ENCODE assay signal across 25 mouse cellular contexts in genomic region chr2:143149189-143149588, GRCm38 (mm10).
DNase-seq lines count a peak whose midpoint lies in the region; ATAC-seq and TF ChIP-seq lines count a peak whose summit lies in the region.
"Had no signal": no experiment of that assay in that cellular context is flagged by ENCODE, and none has a peak within 500 bp of the region (broad histone marks: within the 10 kb centered on the region; RNA-seq: fewer than 3 reads in every experiment).

No protein-coding gene starts in this region.

- no peaks in the 10 kb centered on the region for H3K9me3 ChIP-seq in hindbrain, embryonic 14.5 days (ENCODE audit: control insufficient read depth, low read length)
- no peaks in the 10 kb centered on the region for H3K9me3 ChIP-seq in hindbrain, embryonic 10.5 days
- no peaks in the 10 kb centered on the region for H3K9me3 ChIP-seq in midbrain, postnatal 0 days (ENCODE audit: low read length)
- no peaks in the 10 kb centered on the region for H3K9me3 ChIP-seq in midbrain, embryonic 10.5 days (replicated peaks)
- H3K9me3 ChIP-seq: embryonic facial prominence, embryonic 13.5 days; forebrain, embryonic 10.5 days; hindbrain, embryonic 15.5 days; neural tube, embryonic 12.5 days had no signal

- no peaks in the 10 kb centered on the region for H3K4me1 ChIP-seq in hindbrain, embryonic 14.5 days (replicated peaks; ENCODE audit: control insufficient read depth, insufficient read depth, low read length)
- no peaks in the 10 kb centered on the region for H3K4me1 ChIP-seq in hindbrain, embryonic 10.5 days (replicated peaks)
- H3K4me1 ChIP-seq in midbrain, postnatal 0 days (ENCODE audit: insufficient read depth, low read length): no peaks in the 10 kb centered on the region
- H3K4me1 ChIP-seq in midbrain, embryonic 10.5 days: no peaks in the 10 kb centered on the region
- H3K4me1 ChIP-seq: embryonic facial prominence, embryonic 13.5 days; forebrain, embryonic 10.5 days; hindbrain, embryonic 15.5 days; neural tube, embryonic 12.5 days had no signal

- H3K36me3 ChIP-seq in hindbrain, embryonic 14.5 days (replicated peaks; ENCODE audit: control insufficient read depth, insufficient read depth): no peaks in the 10 kb centered on the region
- no peaks in the 10 kb centered on the region for H3K36me3 ChIP-seq in hindbrain, embryonic 10.5 days
- H3K36me3 ChIP-seq in midbrain, postnatal 0 days (ENCODE audit: insufficient read depth, low read length): no peaks in the 10 kb centered on the region
- no peaks in the 10 kb centered on the region for H3K36me3 ChIP-seq in midbrain, embryonic 10.5 days
- H3K36me3 ChIP-seq: embryonic facial prominence, embryonic 13.5 days; forebrain, embryonic 10.5 days; G1E; hindbrain, embryonic 15.5 days; neural tube, embryonic 12.5 days had no signal

- no peak overlapping the region for H3K4me2 ChIP-seq in hindbrain, embryonic 14.5 days (replicated peaks)
- no peak overlapping the region for H3K4me2 ChIP-seq in midbrain, postnatal 0 days (ENCODE audit: low read depth, low read length, poor library complexity, severe bottlenecking)
- H3K4me2 ChIP-seq: embryonic facial prominence, embryonic 13.5 days; heart, embryonic 11.5 days; hindbrain, embryonic 15.5 days; neural tube, embryonic 12.5 days had no signal

- H3K4me3 ChIP-seq in hindbrain, embryonic 14.5 days (replicated peaks; ENCODE audit: low read length): no peak overlapping the region
- H3K4me3 ChIP-seq in hindbrain, embryonic 10.5 days: no peak overlapping the region
- no peak overlapping the region for H3K4me3 ChIP-seq in midbrain, postnatal 0 days (ENCODE audit: low read depth, low read length)
- H3K4me3 ChIP-seq in midbrain, embryonic 10.5 days: no peak overlapping the region
- H3K4me3 ChIP-seq: embryonic facial prominence, embryonic 13.5 days; forebrain, embryonic 10.5 days; hindbrain, embryonic 15.5 days; myocyte; neural tube, embryonic 12.5 days had no signal

- no peak for TF ChIP-seq POLR2A in brain, embryonic 14.5 days (IDR thresholded peaks at IDR 0.05; ENCODE audit: borderline replicate concordance, extremely low read depth, insufficient read depth, insufficient read length, poor library complexity, severe bottlenecking)

- ATAC-seq in hindbrain, embryonic 14.5 days (ENCODE audit: low FRiP score): no peak
- ATAC-seq in midbrain, postnatal 0 days (ENCODE audit: low FRiP score): no peak
- ATAC-seq: midbrain, embryonic 16.5 days had no signal

- WGBS in hindbrain, embryonic 14.5 days: 71% methylated on average over 3 of the region's 3 CpGs
- WGBS in hindbrain, embryonic 10.5 days: 76% methylated on average over 3 of the region's 3 CpGs
- 54% methylated on average over 3 of the region's 3 CpGs for WGBS in midbrain, postnatal 0 days
- 69% methylated on average over 3 of the region's 3 CpGs for WGBS in midbrain, embryonic 10.5 days

- peak; percentile 76 for TF ChIP-seq CTCF in midbrain, postnatal 0 days (IDR thresholded peaks at IDR 0.05)
- no peak for TF ChIP-seq CTCF in brain, embryonic 14.5 days (IDR thresholded peaks at IDR 0.05; ENCODE audit: borderline replicate concordance, extremely low read depth, insufficient read depth, insufficient read length)

- peak; percentile 38 for DNase-seq in hindbrain, embryonic 14.5 days (ENCODE audit: low spot score)
- no peak for DNase-seq in hindbrain, embryonic 10.5 days (ENCODE audit: low spot score)
- peak; percentile 57 for DNase-seq in midbrain, postnatal 0 days (ENCODE audit: low spot score)
- no peak for DNase-seq in midbrain, embryonic 10.5 days (ENCODE audit: low spot score)
- peak; percentile 32 for DNase-seq in brain, embryonic 14.5 days (ENCODE audit: low read depth)
- DNase-seq in gastrocnemius, adult 18-20 months (ENCODE audit: low spot score): no peak
- DNase-seq: adrenal gland, postnatal 10 days; gastrocnemius, postnatal 25 days; heart, adult 11 months; heart, postnatal 36 days; kidney, adult 2 months; kidney, postnatal 36 days; liver; lung, adult 2 months; lung, postnatal 10 days had no signal

- H3K27ac ChIP-seq in hindbrain, embryonic 14.5 days: no peak overlapping the region
- no peak overlapping the region for H3K27ac ChIP-seq in hindbrain, embryonic 10.5 days
- no peak overlapping the region for H3K27ac ChIP-seq in midbrain, postnatal 0 days (ENCODE audit: low read depth, low read length)
- H3K27ac ChIP-seq in midbrain, embryonic 10.5 days (replicated peaks): no peak overlapping the region
- H3K27ac ChIP-seq: embryonic facial prominence, embryonic 13.5 days; forebrain, embryonic 10.5 days; hindbrain, embryonic 15.5 days; liver, embryonic 14.5 days; macrophage; neural tube, embryonic 12.5 days had no signal

- no peak overlapping the region for H3K9ac ChIP-seq in hindbrain, embryonic 14.5 days
- H3K9ac ChIP-seq in midbrain, postnatal 0 days (replicated peaks; ENCODE audit: low read length, poor library complexity, severe bottlenecking): no peak overlapping the region
- H3K9ac ChIP-seq: embryonic facial prominence, embryonic 13.5 days; hindbrain, embryonic 15.5 days; liver, embryonic 14.5 days; neural tube, embryonic 12.5 days had no signal

- no peaks in the 10 kb centered on the region for H3K27me3 ChIP-seq in hindbrain, embryonic 14.5 days (ENCODE audit: control insufficient read depth, insufficient read depth, low read length)
- no peaks in the 10 kb centered on the region for H3K27me3 ChIP-seq in hindbrain, embryonic 10.5 days (ENCODE audit: insufficient read depth, poor library complexity, severe bottlenecking)
- H3K27me3 ChIP-seq in midbrain, postnatal 0 days (ENCODE audit: insufficient read depth, low read length): no peaks in the 10 kb centered on the region
- no peaks in the 10 kb centered on the region for H3K27me3 ChIP-seq in midbrain, embryonic 10.5 days (ENCODE audit: low read depth, poor library complexity, severe bottlenecking)
- H3K27me3 ChIP-seq: embryonic facial prominence, embryonic 13.5 days; hindbrain, embryonic 15.5 days; neural tube, embryonic 12.5 days had no signal

Comparison
In these comparisons a context has a peak if more than half of its experiments do, and no peak if none do; other contexts are left out.
1. DNase-seq: peak in hindbrain, embryonic 14.5 days (single experiment), midbrain, postnatal 0 days (single experiment) and brain, embryonic 14.5 days (single experiment); none in hindbrain, embryonic 10.5 days (single experiment), midbrain, embryonic 10.5 days (single experiment) and gastrocnemius, adult 18-20 months (single experiment).